Mouse (Mus musculus): ENCODE results near the gene Creb1. TPM values are rescaled to one million over a fixed set of nuclear protein-coding genes. Genes with fewer than 3 reads are reported as not detected.
"Not testable (repeated sequence)": the region's sequence is repeated elsewhere in the genome, so short reads cannot be mapped to it uniquely, and the experiment has no call there.

Creb1 gene
- total RNA-seq, 2 experiments from 2014 or later, result 44.2 to 48.9 TPM

DNA sequence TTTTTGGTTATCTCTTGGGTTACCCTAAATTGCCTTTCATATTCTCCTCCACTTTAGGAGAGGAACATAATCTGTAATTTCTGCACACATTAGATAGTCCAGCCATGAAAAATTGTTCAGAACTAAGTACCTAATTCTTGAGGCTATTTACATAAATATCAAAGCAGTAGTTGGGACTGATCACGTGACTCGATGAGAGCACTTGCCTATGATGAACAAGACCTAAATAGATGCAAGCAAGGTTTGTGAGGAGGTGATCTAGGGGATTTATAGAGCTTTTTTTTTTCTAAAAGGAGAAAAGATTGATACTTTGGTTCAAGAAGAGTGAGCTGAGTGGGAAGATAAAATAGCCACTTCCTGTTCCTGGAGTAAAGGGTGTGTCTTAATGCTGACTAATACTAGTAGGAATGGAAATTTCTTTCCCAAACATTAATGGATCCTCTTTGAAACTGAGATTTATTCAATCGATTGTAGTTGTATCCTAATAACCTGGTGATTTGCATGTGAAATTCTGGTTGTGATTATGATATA is 6.5 kb downstream of the Creb1 start:
- DNase-seq (ENCODE audit: low spot score in 2 of 2), result no peak

DNA sequence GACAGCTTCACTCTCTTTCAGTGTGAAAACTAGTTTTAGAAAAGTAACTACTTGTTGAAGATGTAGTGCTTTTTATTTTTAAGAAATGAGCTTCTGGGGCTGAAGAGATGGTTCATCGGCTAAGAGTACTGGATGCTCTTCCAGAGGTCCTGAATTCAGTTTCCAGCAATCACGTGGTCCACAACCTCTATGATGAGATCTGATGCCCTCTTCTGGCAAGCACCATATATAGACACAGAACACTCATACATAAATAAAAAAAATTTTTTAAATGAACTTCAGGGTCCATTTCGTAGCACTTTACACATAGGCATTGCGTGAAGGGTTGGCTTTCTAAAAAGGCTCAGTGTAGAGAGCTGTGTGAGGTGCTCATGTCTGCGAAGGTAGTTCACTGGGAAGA is 11.3 kb downstream of the Creb1 start:
- no peak for DNase-seq (ENCODE audit: low spot score in 2 of 2)

DNA sequence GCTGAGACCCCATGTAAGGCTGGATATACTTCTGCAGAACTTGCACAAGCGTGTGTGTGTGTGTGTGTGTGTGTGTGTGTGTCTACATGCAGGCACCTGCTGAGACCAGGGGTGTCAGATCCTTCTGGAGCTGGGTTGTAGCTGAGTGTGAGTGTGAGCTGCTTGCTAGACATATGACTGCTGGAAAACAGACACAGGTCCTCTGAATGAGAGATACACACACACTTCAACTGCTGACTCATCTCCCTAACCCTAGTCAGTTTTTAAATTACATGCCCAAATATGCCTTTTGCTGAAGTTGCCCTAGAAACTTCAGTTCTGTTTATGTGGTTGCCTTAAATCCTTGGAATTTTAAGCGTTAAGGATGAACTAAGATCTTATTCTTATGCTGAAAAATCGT is 13.6 kb downstream of the Creb1 start:
- DNase-seq (ENCODE audit: low spot score in 2 of 2), result no peak

DNA sequence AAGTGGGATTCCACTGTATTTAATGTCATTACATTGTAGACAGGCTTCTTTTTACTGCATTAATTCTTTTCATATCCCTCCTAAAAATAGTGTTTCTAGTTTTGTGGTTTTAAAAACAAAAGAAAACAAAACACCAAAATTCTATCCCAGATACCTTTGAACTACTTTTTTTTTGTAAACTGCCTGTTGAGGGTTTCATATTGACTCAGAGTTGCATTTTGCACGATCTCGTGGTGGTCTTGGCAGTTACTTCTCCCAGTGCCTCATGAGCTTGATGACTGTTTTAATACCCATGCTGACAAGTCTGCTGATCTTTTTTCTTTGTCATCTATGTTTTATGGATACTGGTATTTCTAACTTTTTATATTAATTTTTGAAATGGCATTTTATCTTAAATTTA is 16.9 kb downstream of the Creb1 start:
- DNase-seq (ENCODE audit: low spot score in 2 of 2), result no peak

DNA sequence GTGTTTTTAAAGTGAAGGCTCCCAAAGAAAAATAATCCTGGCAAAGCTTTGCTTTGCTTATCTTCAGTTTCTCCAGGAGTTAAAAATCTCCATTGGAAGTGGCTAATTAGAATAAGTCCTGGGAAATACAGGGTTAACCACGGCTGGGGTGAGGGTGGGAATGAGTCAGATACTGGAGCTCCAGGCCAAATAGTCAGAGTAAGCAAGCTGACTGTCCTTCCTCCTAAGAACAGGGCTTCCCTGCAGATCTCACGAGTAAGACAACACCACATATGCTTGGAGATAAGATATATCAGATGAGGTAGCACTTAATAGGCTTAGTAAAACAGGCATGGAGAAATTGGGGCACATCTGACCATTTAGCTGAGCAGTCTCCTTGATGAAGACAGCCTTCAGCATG is 19.5 kb downstream of the Creb1 start:
- no peak for DNase-seq (ENCODE audit: low spot score in 2 of 2)

- DNase-seq (ENCODE audit: low spot score in 2 of 2), result no peak
Measured at GRCm38 (mm10) chr1:64560105-64560504, 27.7 kb downstream of the Creb1 start.

DNA sequence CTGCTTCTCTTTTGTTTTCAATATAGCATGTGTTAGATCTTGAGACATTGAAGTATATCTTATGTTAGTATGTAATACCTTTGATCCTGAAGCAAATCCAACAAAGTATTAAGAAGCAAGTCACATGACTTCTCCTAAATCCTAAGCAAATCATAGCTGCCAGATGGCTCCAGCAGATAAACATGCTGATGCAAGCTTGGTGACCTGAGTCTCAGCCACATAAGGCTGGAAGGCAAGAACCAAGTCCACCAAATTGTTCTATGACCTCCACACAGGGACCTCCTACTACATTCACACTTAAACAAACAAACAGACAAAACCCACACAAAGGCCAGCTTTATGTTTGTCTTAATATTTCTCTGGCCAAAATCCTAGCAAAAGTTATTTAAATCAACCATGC is 35.8 kb downstream of the Creb1 start:
- no peak for DNase-seq (ENCODE audit: low spot score in 2 of 2)

- no peak for DNase-seq (ENCODE audit: low spot score in 2 of 2)
Measured at GRCm38 (mm10) chr1:64576022-64576421, 43.6 kb downstream of the Creb1 start.

DNA sequence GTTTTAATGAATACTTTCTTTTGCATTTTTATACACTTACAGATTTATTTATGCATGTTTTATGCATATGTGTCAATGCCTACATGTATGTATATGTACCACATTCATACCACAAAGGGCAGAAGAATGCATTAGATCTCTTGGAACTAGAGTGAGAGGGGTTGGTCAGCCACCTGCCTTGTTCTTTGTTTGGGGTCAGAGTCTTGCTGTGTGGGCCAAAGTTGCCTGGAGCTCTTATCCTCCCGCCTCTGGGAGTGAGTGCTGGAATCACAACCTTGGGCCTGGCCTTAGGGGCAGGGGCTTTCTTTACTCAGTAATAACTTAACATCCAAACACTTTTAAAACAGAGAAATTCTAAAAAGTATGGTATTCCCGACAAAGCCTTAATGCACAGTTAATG is 44.3 kb downstream of the Creb1 start:
- no peak for DNase-seq (ENCODE audit: low spot score in 2 of 2)

DNA sequence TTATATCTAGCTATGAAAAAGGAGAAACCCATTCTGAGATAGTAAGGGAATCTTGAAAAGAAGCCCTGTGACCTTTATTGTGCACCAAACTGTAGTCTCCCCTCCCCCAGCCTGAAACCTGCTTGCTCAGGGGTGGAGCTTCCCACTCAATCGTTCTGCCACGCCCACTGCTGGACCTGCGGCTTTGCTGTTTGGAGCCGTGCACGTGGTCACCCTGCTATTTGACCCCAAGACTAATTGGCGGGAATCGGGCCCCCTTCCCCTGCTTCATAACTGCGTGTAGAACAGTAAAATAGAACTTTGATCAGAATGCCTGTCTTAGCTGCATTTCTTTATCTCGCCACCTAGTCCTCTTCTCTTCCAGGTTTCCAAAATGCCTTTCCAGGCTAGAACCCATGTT is 45.5 kb downstream of the Creb1 start:
- not testable (repeated sequence) for DNase-seq (ENCODE audit: low spot score in 2 of 2)

GRCm38 (mm10) chr1:64578801-64579200 is 46.4 kb downstream of the Creb1 start:
- no peak for DNase-seq (ENCODE audit: low spot score in 2 of 2)

GRCm38 (mm10) chr1:64598926-64599325 is 66.5 kb downstream of the Creb1 start:
- DNase-seq (ENCODE audit: low spot score in 2 of 2), result no peak

DNA sequence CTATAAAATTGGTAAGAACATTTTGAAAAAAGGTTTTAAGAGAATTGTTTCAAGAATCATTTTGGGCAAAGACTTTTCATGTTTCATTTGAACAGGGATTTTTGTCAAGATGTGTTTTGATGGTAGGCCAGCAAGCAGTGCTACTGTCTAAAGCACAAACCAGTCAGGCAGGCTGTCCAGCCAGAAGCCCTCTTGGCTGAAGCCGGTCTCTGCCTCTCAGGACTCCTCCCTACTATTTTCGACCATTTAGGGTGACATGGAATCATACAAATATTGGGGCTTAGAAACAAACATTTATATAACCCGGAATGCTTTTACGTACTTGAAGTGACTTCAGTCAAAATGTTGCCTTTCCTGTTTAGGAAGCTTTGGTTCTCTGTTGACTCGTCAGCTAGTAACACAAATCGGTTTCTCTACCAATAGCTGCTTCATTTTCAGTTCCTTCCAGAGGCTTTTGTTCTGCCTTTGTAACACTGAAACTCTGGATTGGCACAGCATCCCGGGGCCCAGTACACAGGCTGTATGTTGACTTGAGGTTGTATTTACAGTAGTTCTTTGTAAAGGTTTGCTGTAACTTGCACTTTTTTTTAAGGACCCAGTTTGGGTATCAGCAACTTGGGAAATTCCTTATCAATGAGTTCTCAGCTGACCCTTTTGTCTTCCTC is 68.1 kb downstream of the Creb1 start:
- no peak for DNase-seq (ENCODE audit: low spot score in 2 of 2)

GRCm38 (mm10) chr1:64601242-64601842 is 68.9 kb downstream of the Creb1 start:
- DNase-seq (ENCODE audit: low spot score in 2 of 2), result no peak

- DNase-seq (ENCODE audit: low spot score in 2 of 2), result no peak
Measured at GRCm38 (mm10) chr1:64603381-64603780, 70.9 kb downstream of the Creb1 start.

- DNase-seq (ENCODE audit: low spot score in 2 of 2), result no peak
Measured at GRCm38 (mm10) chr1:64609145-64609544, 76.7 kb downstream of the Creb1 start.

- no peak for DNase-seq (ENCODE audit: low spot score in 2 of 2)
Measured at GRCm38 (mm10) chr1:64609976-64610375, 77.5 kb downstream of the Creb1 start.

GRCm38 (mm10) chr1:64614311-64614710 is 81.9 kb downstream of the Creb1 start:
- no peak for DNase-seq (ENCODE audit: low spot score in 2 of 2)

DNA sequence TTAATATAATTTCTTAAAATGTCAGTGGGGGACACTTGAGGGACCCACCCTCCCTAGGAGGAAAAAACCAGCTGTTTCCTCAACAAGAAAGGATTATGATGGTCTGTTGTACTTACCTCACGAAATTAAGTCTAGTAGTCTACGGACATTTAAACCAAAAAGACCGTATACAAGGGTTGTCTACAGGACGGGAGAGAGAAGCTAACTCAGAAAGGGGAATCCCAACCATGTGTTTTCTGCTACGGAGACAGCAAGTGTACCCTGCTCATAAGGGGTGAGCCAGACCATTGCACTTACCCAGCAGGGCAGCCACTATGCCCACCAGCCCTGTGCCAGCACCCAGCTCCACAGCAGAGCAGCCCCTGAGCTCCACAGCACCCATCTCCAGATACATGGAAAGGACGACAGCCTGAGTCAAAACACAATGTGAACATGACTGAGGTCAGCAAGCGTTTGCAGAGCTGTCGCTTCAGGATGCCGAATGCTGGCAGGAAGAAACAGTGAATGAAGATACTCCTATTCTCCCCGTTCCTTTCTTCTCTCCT is 82.4 kb downstream of the Creb1 start:
- no peak for DNase-seq (ENCODE audit: low spot score in 2 of 2)

- no peak for DNase-seq (ENCODE audit: low spot score in 2 of 2)
Measured at GRCm38 (mm10) chr1:64615531-64615991, 83.1 kb downstream of the Creb1 start.

DNA sequence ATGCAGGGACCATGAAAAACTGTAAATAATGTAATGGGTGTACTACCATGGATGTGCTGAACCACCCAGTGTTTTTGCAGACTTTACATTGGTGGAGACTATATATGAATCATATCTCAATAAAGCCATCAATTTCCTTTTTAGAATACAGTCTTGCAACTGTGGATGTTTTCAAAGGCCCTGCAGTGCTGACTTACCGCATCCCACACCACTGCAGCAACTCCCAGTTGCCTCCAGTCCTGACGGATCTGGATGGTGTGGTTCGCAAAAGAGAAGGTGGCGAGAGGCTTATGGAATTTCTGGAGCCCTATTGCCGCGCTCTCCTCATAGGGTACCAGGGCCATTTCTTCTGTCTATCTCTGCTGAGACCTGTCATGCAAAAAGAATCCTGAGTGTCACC is 83.6 kb downstream of the Creb1 start:
- DNase-seq (ENCODE audit: low spot score in 2 of 2), result no peak

GRCm38 (mm10) chr1:64616531-64616880 is 84.1 kb downstream of the Creb1 start:
- no peak for DNase-seq (ENCODE audit: low spot score in 2 of 2)

Data from layer of hippocampus, postnatal 14 days (tissue).